Mouse (Mus musculus): ENCODE measurements around the gene Vmn1r211. TPM values are rescaled to one million over a fixed set of nuclear protein-coding genes. Genes with fewer than 3 reads are reported as not detected.

The Vmn1r211 gene
- polyA plus RNA-seq (2015; fragmentation: Illumina TruSeq; extraction: RNeasy Lipid Tissue Mini Kit (QIAGEN cat#74804); ENCODE audit: low read depth, low replicate concordance) = not detected

GRCm38 (mm10) chr13:22857461-22857860, at the start of gene Vmn1r211:
Gene Vmn1r211 (minus strand): TSS chr13:22857561.

DNA sequence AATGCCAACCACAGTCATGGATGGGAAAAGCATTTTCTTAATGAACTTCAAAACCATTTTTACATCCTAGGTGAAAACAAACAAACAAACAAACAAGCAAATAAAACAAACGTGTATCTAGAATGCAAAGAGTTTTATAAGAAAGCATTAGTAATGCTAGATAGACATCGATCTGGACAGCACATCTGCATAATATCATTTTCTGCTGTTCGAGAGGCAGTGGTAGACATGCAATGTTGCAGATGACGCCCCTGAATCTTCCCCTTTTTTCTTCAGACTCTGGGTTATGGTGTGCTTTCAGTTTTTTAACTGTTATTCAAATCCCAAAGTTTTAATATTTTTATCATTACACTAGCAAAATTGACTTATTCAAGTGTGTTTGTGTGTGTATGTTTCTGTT, 26.7 kb upstream of the Vmn1r211 start, which contains the start of gene Vmn1r212:
Vmn1r212 (minus strand) TSS at position 101 of the 400 bp plus-strand sequence.

DNA sequence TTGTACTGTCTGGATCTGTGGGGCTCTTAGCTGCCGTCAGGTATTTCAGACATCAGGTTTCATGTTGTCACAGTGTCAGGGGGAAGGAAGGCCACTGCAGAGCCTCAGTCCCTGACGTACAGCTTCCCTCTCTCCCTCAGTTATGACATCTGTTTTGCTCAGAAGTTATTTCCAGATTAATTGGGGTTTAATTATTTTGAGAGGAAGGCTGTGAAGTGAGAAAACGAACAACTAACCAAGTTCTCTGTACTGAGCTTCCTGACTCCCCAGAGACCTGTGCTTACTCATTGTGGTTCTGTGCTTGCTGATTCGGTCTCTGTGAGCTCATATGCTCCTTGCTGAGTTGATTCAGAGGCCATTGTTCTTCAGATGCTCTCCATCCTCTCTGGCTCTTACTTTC, 26.1 kb downstream of the Vmn1r211 start, which contains the start of gene Vmn1r210:
Vmn1r210 (minus strand) TSS at position 101 of the 400 bp plus-strand sequence.

GRCm38 (mm10) chr13:22809582-22809981, 47.8 kb downstream of the Vmn1r211 start, which contains the start of gene Vmn1r209:
Gene Vmn1r209 (minus strand): TSS chr13:22809682.

Other genes with a start within 250 kb of the Vmn1r211 start
- gene Vmn1r206, start 233.3 kb downstream of the Vmn1r211 start, polyA plus RNA-seq (2015; fragmentation: Illumina TruSeq; extraction: RNeasy Lipid Tissue Mini Kit (QIAGEN cat#74804); ENCODE audit: low read depth, low replicate concordance) = not detected
- not detected for gene Vmn1r207-ps, start 127.9 kb downstream of the Vmn1r211 start, polyA plus RNA-seq (2015; fragmentation: Illumina TruSeq; extraction: RNeasy Lipid Tissue Mini Kit (QIAGEN cat#74804); ENCODE audit: low read depth, low replicate concordance)
- gene Vmn1r208, start 80.2 kb downstream of the Vmn1r211 start, polyA plus RNA-seq (2015; fragmentation: Illumina TruSeq; extraction: RNeasy Lipid Tissue Mini Kit (QIAGEN cat#74804); ENCODE audit: low read depth, low replicate concordance) = not detected
- gene Vmn1r209, start 47.9 kb downstream of the Vmn1r211 start, polyA plus RNA-seq (2015; fragmentation: Illumina TruSeq; extraction: RNeasy Lipid Tissue Mini Kit (QIAGEN cat#74804); ENCODE audit: low read depth, low replicate concordance) = not detected
- not detected for gene Vmn1r210, start 26.2 kb downstream of the Vmn1r211 start, polyA plus RNA-seq (2015; fragmentation: Illumina TruSeq; extraction: RNeasy Lipid Tissue Mini Kit (QIAGEN cat#74804); ENCODE audit: low read depth, low replicate concordance)
- not detected for gene Vmn1r212, start 26.6 kb upstream of the Vmn1r211 start, polyA plus RNA-seq (2015; fragmentation: Illumina TruSeq; extraction: RNeasy Lipid Tissue Mini Kit (QIAGEN cat#74804); ENCODE audit: low read depth, low replicate concordance)
- gene Vmn1r213, start 150.1 kb upstream of the Vmn1r211 start, polyA plus RNA-seq (2015; fragmentation: Illumina TruSeq; extraction: RNeasy Lipid Tissue Mini Kit (QIAGEN cat#74804); ENCODE audit: low read depth, low replicate concordance) = not detected
- not detected for gene Vmn1r214, start 172.9 kb upstream of the Vmn1r211 start, polyA plus RNA-seq (2015; fragmentation: Illumina TruSeq; extraction: RNeasy Lipid Tissue Mini Kit (QIAGEN cat#74804); ENCODE audit: low read depth, low replicate concordance)
- not detected for gene Vmn1r215, start 210.5 kb upstream of the Vmn1r211 start, polyA plus RNA-seq (2015; fragmentation: Illumina TruSeq; extraction: RNeasy Lipid Tissue Mini Kit (QIAGEN cat#74804); ENCODE audit: low read depth, low replicate concordance)

Data from brain, adult 10 weeks (tissue).